Mouse (Mus musculus): ENCODE results near the gene Cfap45.

DNA sequence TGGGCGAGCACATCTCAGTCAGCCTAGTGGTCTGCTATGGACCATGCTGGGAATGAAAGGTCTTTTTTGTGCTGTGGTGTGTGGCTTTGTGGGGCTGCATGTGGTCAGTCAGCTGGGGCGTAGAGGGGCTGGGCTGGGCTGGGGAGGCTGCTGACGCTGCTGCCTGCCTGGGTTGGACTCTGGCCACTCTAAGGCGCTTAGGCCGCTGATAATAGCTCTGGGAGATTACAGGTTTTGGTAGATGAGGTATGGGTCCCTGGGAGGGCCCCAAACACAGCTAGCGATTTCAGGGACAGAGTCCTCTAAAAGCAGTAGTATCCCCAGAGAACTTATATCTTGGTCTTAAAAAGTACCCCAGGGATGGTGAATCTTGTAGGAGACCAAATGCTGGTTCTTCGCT is 31.8 kb upstream of the Cfap45 start:
- TF ChIP-seq GATA1 (IDR thresholded peaks at IDR 0.05; ENCODE audit: borderline replicate concordance, low read length) (no peak), FLI1 (IDR thresholded peaks at IDR 0.05; ENCODE audit: low read length) (no peak)
